Mouse (Mus musculus): Measurements from ENCODE around the gene E130308A19Rik.

E130308A19Rik gene

GRCm38 (mm10) chr4:59625998-59626910 lies at the start of gene E130308A19Rik:
E130308A19Rik (plus strand) TSS chr4:59626211.
- DNase-seq (ENCODE audit: low spot score in 2 of 2) = peak; percentile 84 to 86

- peak in 1 of 2 experiments; percentile 34 for DNase-seq (ENCODE audit: low spot score in 2 of 2)
Measured at GRCm38 (mm10) chr4:59580495-59581281, 45.3 kb upstream of the E130308A19Rik start.

GRCm38 (mm10) chr4:59581314-59582185 lies 44.5 kb upstream of the E130308A19Rik start, which contains the start of gene Hsdl2:
Hsdl2 (plus strand) TSS chr4:59581563.
- peak; percentile 99 to 100 for DNase-seq (ENCODE audit: low spot score in 2 of 2)

GRCm38 (mm10) chr4:59582186-59582585 lies 43.8 kb upstream of the E130308A19Rik start:
- no peak for DNase-seq (ENCODE audit: low spot score in 2 of 2)

- DNase-seq (ENCODE audit: low spot score in 2 of 2) = no peak
Measured at GRCm38 (mm10) chr4:59585097-59585496, 40.9 kb upstream of the E130308A19Rik start.

DNA sequence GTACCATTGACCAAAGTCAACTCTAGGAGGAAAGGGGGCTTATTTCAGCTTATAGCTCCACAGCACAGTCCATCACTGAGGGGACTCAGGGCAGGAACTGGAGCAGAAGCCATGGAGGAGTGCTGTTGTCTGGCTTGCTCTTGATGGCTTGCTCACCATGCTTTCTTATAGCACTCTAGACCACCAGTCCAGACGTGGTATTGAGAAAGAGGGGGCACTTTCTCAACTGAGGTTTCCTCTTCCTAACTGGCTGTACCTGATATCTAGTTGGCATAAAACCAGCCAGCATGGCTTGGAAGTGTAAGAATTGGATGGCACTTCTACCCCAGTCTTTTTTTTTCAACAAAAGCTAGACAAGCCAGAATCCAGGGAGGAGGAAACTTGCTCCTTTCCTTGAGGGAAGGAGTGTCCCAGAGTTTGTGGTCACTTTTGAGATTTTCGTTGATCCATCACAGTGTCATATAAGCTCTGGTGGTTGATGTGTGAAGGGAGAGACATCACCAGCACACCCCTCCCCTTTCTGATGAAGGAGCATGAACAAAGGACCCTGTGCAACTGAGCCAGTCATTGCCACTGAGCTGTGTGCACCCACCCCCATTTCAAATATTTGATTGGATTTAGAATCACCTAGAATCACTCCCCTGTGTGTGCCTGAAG lies 38.7 kb upstream of the E130308A19Rik start:
- no peak for DNase-seq (ENCODE audit: low spot score in 2 of 2)

- no peak for DNase-seq (ENCODE audit: low spot score in 2 of 2)
Measured at GRCm38 (mm10) chr4:59587872-59588226, 38.2 kb upstream of the E130308A19Rik start.

DNA sequence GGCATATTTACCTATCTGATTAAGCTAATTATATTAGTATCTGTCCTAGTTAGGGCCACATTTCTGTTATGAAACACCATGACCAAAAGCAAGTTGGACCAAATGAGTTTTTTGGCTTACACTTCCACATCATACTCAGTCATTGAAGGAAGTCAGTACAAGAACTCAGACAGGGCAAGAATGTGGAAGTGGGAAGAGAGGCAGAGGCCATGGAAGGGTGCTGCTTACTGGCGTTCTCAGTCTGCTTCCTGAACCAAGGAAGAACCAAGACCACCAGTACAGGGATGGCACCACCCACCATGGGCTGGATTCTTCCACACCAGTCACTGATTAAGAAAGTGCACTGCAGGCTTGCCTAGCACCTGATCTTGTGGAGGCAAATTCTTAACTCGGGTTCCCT lies 31.4 kb upstream of the E130308A19Rik start:
- no peak for DNase-seq (ENCODE audit: low spot score in 2 of 2)

GRCm38 (mm10) chr4:59596556-59596955 lies 29.5 kb upstream of the E130308A19Rik start:
- peak in 1 of 2 experiments; percentile 33 for DNase-seq (ENCODE audit: low spot score in 2 of 2)

DNA sequence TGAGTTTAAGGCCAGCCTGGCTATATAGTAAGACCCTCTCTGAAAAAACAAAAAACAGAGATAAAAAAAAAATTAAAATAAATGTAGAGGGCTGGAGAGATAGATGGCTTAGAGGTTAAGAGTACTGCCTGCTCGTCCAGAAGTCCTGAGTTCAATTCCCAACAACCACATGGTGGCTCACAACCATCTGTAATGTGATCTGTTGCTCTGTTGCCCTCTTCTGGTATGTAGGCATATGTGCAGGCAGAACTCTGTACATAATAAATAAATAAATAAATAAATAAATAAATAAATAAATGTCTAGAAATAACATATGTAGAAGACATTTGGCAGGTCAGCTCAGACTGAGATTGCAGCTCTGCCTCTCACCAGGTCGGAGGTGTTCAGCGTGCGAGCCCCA lies 23.3 kb upstream of the E130308A19Rik start:
- DNase-seq (ENCODE audit: low spot score in 2 of 2) = no peak

- no peak for DNase-seq (ENCODE audit: low spot score in 2 of 2)
Measured at GRCm38 (mm10) chr4:59604892-59605291, 21.1 kb upstream of the E130308A19Rik start.

- DNase-seq (ENCODE audit: low spot score in 2 of 2) = no peak
Measured at GRCm38 (mm10) chr4:59605501-59605900, 20.5 kb upstream of the E130308A19Rik start.

- DNase-seq (ENCODE audit: low spot score in 2 of 2) = no peak
Measured at GRCm38 (mm10) chr4:59610411-59610810, 15.6 kb upstream of the E130308A19Rik start.

GRCm38 (mm10) chr4:59614986-59615385 lies 11.0 kb upstream of the E130308A19Rik start:
- peak; percentile 19 to 43 for DNase-seq (ENCODE audit: low spot score in 2 of 2)

GRCm38 (mm10) chr4:59619611-59620245 lies 6.3 kb upstream of the E130308A19Rik start:
- DNase-seq (ENCODE audit: low spot score in 2 of 2) = no peak

- DNase-seq (ENCODE audit: low spot score in 2 of 2) = no peak
Measured at GRCm38 (mm10) chr4:59625676-59625997, 374 bp upstream of the E130308A19Rik start.

DNA sequence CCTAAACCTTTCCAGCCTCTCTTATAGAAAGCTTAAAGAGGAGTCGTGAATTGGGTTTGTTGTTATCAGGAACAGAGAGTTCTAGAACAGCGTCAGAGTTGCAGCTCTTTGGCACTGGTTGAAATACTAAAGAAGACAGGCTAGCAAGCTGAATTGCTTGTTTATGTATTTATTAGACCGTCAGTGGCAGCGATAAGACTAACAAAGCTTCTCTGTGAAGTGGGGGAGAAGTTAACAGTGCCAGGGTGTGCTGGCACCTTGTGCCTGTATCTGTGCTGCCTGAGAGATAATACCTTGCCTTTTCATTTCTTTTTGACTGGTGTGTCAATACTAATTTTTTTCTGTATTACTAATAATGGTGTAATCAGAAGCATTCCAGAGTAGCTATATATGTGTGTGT lies 2.2 kb downstream of the E130308A19Rik start:
- no peak for DNase-seq (ENCODE audit: low spot score in 2 of 2)

- DNase-seq (ENCODE audit: low spot score in 2 of 2) = no peak
Measured at GRCm38 (mm10) chr4:59629076-59629874, 3.3 kb downstream of the E130308A19Rik start.

DNA sequence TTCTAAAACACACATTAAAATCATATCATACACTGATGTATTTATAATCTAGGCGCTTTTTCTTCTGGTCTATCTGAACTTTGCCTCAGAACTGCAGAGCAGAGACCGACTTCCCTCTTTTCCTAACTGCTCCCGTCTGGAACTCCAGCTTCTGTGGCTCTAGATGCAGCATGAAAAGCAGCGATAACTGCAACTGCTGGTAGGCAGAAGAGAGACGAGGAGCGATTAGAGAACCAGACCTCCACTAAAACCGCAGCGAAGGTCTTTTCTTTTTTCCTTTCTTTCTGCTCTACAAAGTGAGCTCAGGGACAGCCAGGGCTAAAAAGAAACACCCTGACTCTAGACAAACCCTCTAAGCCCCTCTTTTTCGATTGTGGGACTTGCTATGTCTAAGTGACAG lies 4.1 kb downstream of the E130308A19Rik start:
- DNase-seq (ENCODE audit: low spot score in 2 of 2) = no peak

DNA sequence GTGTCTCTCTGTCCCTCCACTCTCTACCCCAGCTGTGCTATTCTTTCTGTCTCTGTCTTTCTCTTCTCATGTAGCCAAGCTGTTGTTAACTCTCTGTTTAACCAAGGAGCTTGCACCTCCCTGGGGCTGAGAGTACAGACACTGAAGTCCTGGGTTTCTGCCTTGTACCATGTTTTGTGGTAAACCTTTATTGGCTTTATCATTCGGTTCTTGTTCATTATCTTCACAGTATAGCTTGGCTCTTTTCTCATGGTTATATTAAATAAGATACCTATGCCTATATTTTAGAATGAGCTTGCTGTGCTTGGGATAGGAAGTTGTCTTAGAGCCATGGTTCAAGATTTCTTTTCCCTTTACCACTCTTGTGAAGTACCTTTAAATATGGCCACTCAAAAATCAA lies 8.5 kb downstream of the E130308A19Rik start:
- DNase-seq (ENCODE audit: low spot score in 2 of 2) = no peak

All from spleen, postnatal 36 days (tissue).